ENCODE assay signal across 21 mouse cellular contexts in the genomic region with DNA sequence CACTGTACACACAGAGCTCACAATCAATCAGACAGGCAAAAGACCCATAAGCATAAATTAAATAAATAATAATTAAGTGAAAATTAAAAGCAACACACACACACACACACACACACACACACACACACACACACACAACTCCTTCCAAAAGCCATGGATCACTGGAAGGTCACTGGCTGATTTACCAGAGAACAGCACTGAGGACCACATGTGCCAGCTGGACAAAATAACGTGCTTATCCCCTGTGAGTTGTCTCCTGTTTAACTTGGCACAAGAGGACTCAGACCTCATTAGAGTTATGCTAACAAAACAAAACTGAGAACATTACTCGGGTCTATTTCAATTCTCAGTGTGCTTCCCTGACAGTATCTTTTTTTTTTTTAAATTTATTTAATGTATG. TPM values are rescaled to one million over a fixed set of nuclear protein-coding genes. Genes with fewer than 3 reads are reported as not detected.
DNase-seq lines count a peak whose midpoint lies in the region; ATAC-seq lines count a peak whose summit lies in the region.
"Had no signal": no experiment of that assay in that cellular context is flagged by ENCODE, and none has a peak within 500 bp of the region (broad histone marks: within the 10 kb centered on the region; RNA-seq: fewer than 3 reads in every experiment).

No protein-coding gene starts in this region.

- no peak overlapping the region for H3K4me2 ChIP-seq in embryonic facial prominence, embryonic 14.5 days (ENCODE audit: low read depth, low read length)
- H3K4me2 ChIP-seq in heart, embryonic 11.5 days = no peak overlapping the region
- H3K4me2 ChIP-seq: forebrain, embryonic 13.5 days; heart, embryonic 13.5 days; limb, embryonic 12.5 days; lung, embryonic 15.5 days; stomach, embryonic 15.5 days had no signal

- H3K9me3 ChIP-seq in embryonic facial prominence, embryonic 14.5 days (ENCODE audit: control insufficient read depth, low read length) = no peaks in the 10 kb centered on the region
- H3K9me3 ChIP-seq in embryonic facial prominence, embryonic 10.5 days = no peaks in the 10 kb centered on the region
- no peaks in the 10 kb centered on the region for H3K9me3 ChIP-seq in heart, embryonic 11.5 days (replicated peaks; ENCODE audit: control insufficient read depth, low read length)
- H3K9me3 ChIP-seq: forebrain, embryonic 13.5 days; heart, embryonic 13.5 days; limb, embryonic 12.5 days; lung, embryonic 15.5 days; midbrain, embryonic 10.5 days; stomach, embryonic 15.5 days had no signal

- no peaks in the 10 kb centered on the region for H3K4me1 ChIP-seq in embryonic facial prominence, embryonic 14.5 days (ENCODE audit: control insufficient read depth, insufficient read depth, low read length)
- no peaks in the 10 kb centered on the region for H3K4me1 ChIP-seq in embryonic facial prominence, embryonic 10.5 days
- H3K4me1 ChIP-seq in heart, embryonic 11.5 days (ENCODE audit: control insufficient read depth, insufficient read depth, low read length) = no peaks in the 10 kb centered on the region
- H3K4me1 ChIP-seq: forebrain, embryonic 13.5 days; limb, embryonic 12.5 days; lung, embryonic 15.5 days; midbrain, embryonic 10.5 days; stomach, embryonic 15.5 days had no signal

- H3K27me3 ChIP-seq in embryonic facial prominence, embryonic 14.5 days (replicated peaks; ENCODE audit: control insufficient read depth, insufficient read depth, low read length) = no peaks in the 10 kb centered on the region
- H3K27me3 ChIP-seq in embryonic facial prominence, embryonic 10.5 days (replicated peaks; ENCODE audit: low read depth, poor library complexity, severe bottlenecking) = no peaks in the 10 kb centered on the region
- H3K27me3 ChIP-seq in heart, embryonic 11.5 days (ENCODE audit: control insufficient read depth, insufficient read depth, low read length) = no peaks in the 10 kb centered on the region
- H3K27me3 ChIP-seq: forebrain, embryonic 13.5 days; heart, embryonic 13.5 days; limb, embryonic 12.5 days; lung, embryonic 15.5 days; stomach, embryonic 15.5 days had no signal

- peaks cover 62% of the 10 kb centered on the region for H3K36me3 ChIP-seq in embryonic facial prominence, embryonic 14.5 days (ENCODE audit: control insufficient read depth, insufficient read depth, low read length)
- H3K36me3 ChIP-seq in embryonic facial prominence, embryonic 10.5 days (replicated peaks) = peaks cover 84% of the 10 kb centered on the region
- no peaks in the 10 kb centered on the region; the same call in 1 of the 2 replicates for H3K36me3 ChIP-seq in heart, embryonic 11.5 days (ENCODE audit: control insufficient read depth, insufficient read depth, low read length)

- no peak for ATAC-seq in embryonic facial prominence, embryonic 14.5 days (ENCODE audit: low read depth)
- no peak for ATAC-seq in heart, embryonic 11.5 days (replicated peaks; ENCODE audit: insufficient number of reproducible peaks, low FRiP score, low TSS enrichment)
- ATAC-seq in activated CD4-positive, CD25-positive, alpha-beta regulatory T cell, adult 4 months = no peak
- ATAC-seq: forebrain, embryonic 13.5 days; inflammation-experienced regulatory T-cells, adult 6 months had no signal

- intact Hi-C loops in heart, postnatal 36 days (cut with DNase I) = no loop called here

- H3K4me3 ChIP-seq in embryonic facial prominence, embryonic 14.5 days (ENCODE audit: low read depth, low read length) = no peak overlapping the region
- no peak overlapping the region for H3K4me3 ChIP-seq in embryonic facial prominence, embryonic 10.5 days
- no peak overlapping the region for H3K4me3 ChIP-seq in heart, embryonic 11.5 days (ENCODE audit: low read depth, low read length)
- H3K4me3 ChIP-seq: erythroblast, embryonic 14.5 days; forebrain, embryonic 13.5 days; heart, embryonic 13.5 days; limb, embryonic 12.5 days; lung, embryonic 15.5 days; midbrain, embryonic 10.5 days; stomach, embryonic 15.5 days had no signal

- peak; percentile 25 for DNase-seq in embryonic facial prominence, embryonic 14.5 days (ENCODE audit: low spot score)
- no peak for DNase-seq in embryonic facial prominence, embryonic 10.5 days (ENCODE audit: low spot score)
- DNase-seq in heart, adult 8-10 months (ENCODE audit: low spot score) = peak; percentile 61
- DNase-seq in adipocyte (ENCODE audit: low spot score) = peak; percentile 72
- DNase-seq in heart, postnatal 36 days = peak; percentile 17 to 34
- DNase-seq: cerebellum, adult 9-10 months; lung, postnatal 4 days; right cerebral cortex, postnatal 25 days; thymus, adult 18-20 months had no signal

- no peak overlapping the region for H3K27ac ChIP-seq in embryonic facial prominence, embryonic 14.5 days (replicated peaks; ENCODE audit: low read depth, low read length)
- no peak overlapping the region for H3K27ac ChIP-seq in embryonic facial prominence, embryonic 10.5 days (replicated peaks)
- no peak overlapping the region for H3K27ac ChIP-seq in heart, embryonic 11.5 days (ENCODE audit: low read depth, low read length)
- H3K27ac ChIP-seq: forebrain, embryonic 13.5 days; heart, embryonic 13.5 days; limb, embryonic 12.5 days; liver, embryonic 14.5 days; lung, embryonic 15.5 days; midbrain, embryonic 10.5 days; stomach, embryonic 15.5 days had no signal

- no peak overlapping the region for H3K9ac ChIP-seq in embryonic facial prominence, embryonic 14.5 days (ENCODE audit: low read depth, low read length)
- H3K9ac ChIP-seq in heart, embryonic 11.5 days (ENCODE audit: low read depth, low read length) = no peak overlapping the region
- H3K9ac ChIP-seq: forebrain, embryonic 13.5 days; heart, embryonic 13.5 days; limb, embryonic 12.5 days; liver, embryonic 14.5 days; lung, embryonic 15.5 days; stomach, embryonic 15.5 days had no signal

- 57% methylated on average over 2 of the region's 2 CpGs for WGBS in embryonic facial prominence, embryonic 14.5 days
- 76% methylated on average over 2 of the region's 2 CpGs for WGBS in embryonic facial prominence, embryonic 10.5 days
- 82% methylated on average over 2 of the region's 2 CpGs for WGBS in heart, embryonic 11.5 days (ENCODE audit: insufficient replicate concordance)

RNA-seq across cellular contexts. Expression of a gene that starts 13.1 kb away (rescaled TPM):
- polyA plus RNA-seq in embryonic facial prominence, embryonic 14.5 days (2014; fragmentation: Nextera tagmentation; extraction: Ambion mirVana) = 30.0 and 31.9 TPM in 2 replicates
- 48.9 and 49.4 TPM in 2 replicates for polyA plus RNA-seq in embryonic facial prominence, embryonic 10.5 days (2016; fragmentation: Nextera tagmentation; extraction: Ambion mirVana)
- 10 to 100 TPM; 20.6 to 28.6 (median 22.6) TPM for total RNA-seq in heart, adult 8-10 months (2022)
- polyA plus RNA-seq in heart, embryonic 11.5 days (2014; fragmentation: Nextera tagmentation; extraction: Ambion mirVana) = 36.3 and 41.2 TPM in 2 replicates
- 10 to 100 TPM; 21.1 to 24.6 TPM for total RNA-seq in heart, postnatal 36 days (2021)
- 10 to 100 TPM; 26.1 to 34.1 TPM for polyA plus RNA-seq in activated CD4-positive, CD25-positive, alpha-beta regulatory T cell, adult 4 months (2017; shearing (Covaris generic))

RNA-seq across cellular contexts. Expression of a gene that starts 27.8 kb away (rescaled TPM):
- 22.1 and 23.6 TPM in 2 replicates for polyA plus RNA-seq in embryonic facial prominence, embryonic 14.5 days (2014; fragmentation: Nextera tagmentation; extraction: Ambion mirVana)
- polyA plus RNA-seq in embryonic facial prominence, embryonic 10.5 days (2016; fragmentation: Nextera tagmentation; extraction: Ambion mirVana) = 18.4 and 19.3 TPM in 2 replicates
- total RNA-seq in heart, adult 8-10 months (2022) = 10 to 100 TPM in 2 of 4 experiments, 1 to 10 TPM in 2; 9.7 to 10.9 (median 10.0) TPM
- 27.0 and 27.8 TPM in 2 replicates for polyA plus RNA-seq in heart, embryonic 11.5 days (2014; fragmentation: Nextera tagmentation; extraction: Ambion mirVana)
- 10 to 100 TPM in 1 of 2 experiments, 1 to 10 TPM in 1; 9.8 to 11.4 TPM for total RNA-seq in heart, postnatal 36 days (2021)
- polyA plus RNA-seq in activated CD4-positive, CD25-positive, alpha-beta regulatory T cell, adult 4 months (2017; shearing (Covaris generic)) = not detected
- total RNA-seq: neutrophil, adult 5-6 weeks had no signal
- polyA plus RNA-seq: erythroblast, embryonic 14.5 days had no signal

RNA-seq across cellular contexts. Expression of a gene that starts 46.5 kb away (rescaled TPM):
- polyA plus RNA-seq in embryonic facial prominence, embryonic 14.5 days (2014; fragmentation: Nextera tagmentation; extraction: Ambion mirVana) = 20.8 and 30.5 TPM in 2 replicates
- 5.4 and 6.9 TPM in 2 replicates for polyA plus RNA-seq in embryonic facial prominence, embryonic 10.5 days (2016; fragmentation: Nextera tagmentation; extraction: Ambion mirVana)
- 10 to 100 TPM in 3 of 4 experiments, 1 to 10 TPM in 1; 9.2 to 16.4 (median 10.3) TPM for total RNA-seq in heart, adult 8-10 months (2022)
- polyA plus RNA-seq in heart, embryonic 11.5 days (2014; fragmentation: Nextera tagmentation; extraction: Ambion mirVana) = 7.7 and 9.9 TPM in 2 replicates
- total RNA-seq in heart, postnatal 36 days (2021) = 10 to 100 TPM; 12.0 to 14.5 TPM
- polyA plus RNA-seq in activated CD4-positive, CD25-positive, alpha-beta regulatory T cell, adult 4 months (2017; shearing (Covaris generic)) = not detected
- total RNA-seq: neutrophil, adult 5-6 weeks had no signal

Comparison
In these comparisons a context has a peak if more than half of its experiments do, and no peak if none do; other contexts are left out.
1. RNA of a gene that starts 27.8 kb away (polyA plus RNA-seq): 27.0 to 27.8 TPM in heart, embryonic 11.5 days, 22.1 to 23.6 TPM in embryonic facial prominence, embryonic 14.5 days and 18.4 to 19.3 TPM in embryonic facial prominence, embryonic 10.5 days; not detected in activated CD4-positive, CD25-positive, alpha-beta regulatory T cell, adult 4 months; every median in the first group is over 10 times any median in the second.